Mouse (Mus musculus): ENCODE results near the gene Selenom. TPM values are rescaled to one million over a fixed set of nuclear protein-coding genes. Genes with fewer than 3 reads are reported as not detected.
A peak's percentile ranks its signal among the peaks of the same experiment; 100 is the strongest.

Gene Selenom
- polyA plus RNA-seq, 1 experiment = 243 TPM

GRCm38 (mm10) chr11:3492748-3493147 is 21.7 kb upstream of the Selenom start:
- Histone ChIP-seq H3K4me3 (ENCODE audit: insufficient read depth, low read length) (no peak overlapping the region), H3K4me1 (ENCODE audit: control insufficient read depth, insufficient read depth, low read length) (no peaks in the 10 kb centered on the region), H3K27ac (ENCODE audit: insufficient read depth, low read length) (no peak overlapping the region)
- no peak for TF ChIP-seq CTCF (IDR thresholded peaks at IDR 0.05; ENCODE audit: extremely low read depth, insufficient read depth, low read length)
- no peak for TF ChIP-seq POLR2A (IDR thresholded peaks at IDR 0.05; ENCODE audit: extremely low read depth, insufficient read depth, low read length)

GRCm38 (mm10) chr11:3494857-3495256 is 19.6 kb upstream of the Selenom start:
- H3K27ac ChIP-seq (ENCODE audit: insufficient read depth, low read length) = no peak overlapping the region
- H3K4me1 ChIP-seq (ENCODE audit: control insufficient read depth, insufficient read depth, low read length) = no peaks in the 10 kb centered on the region
- TF ChIP-seq POLR2A (IDR thresholded peaks at IDR 0.05; ENCODE audit: extremely low read depth, insufficient read depth, low read length) (no peak), CTCF (IDR thresholded peaks at IDR 0.05; ENCODE audit: extremely low read depth, insufficient read depth, low read length) (no peak)
- H3K4me3 ChIP-seq (ENCODE audit: insufficient read depth, low read length) = no peak overlapping the region

GRCm38 (mm10) chr11:3495496-3495895 is 19.0 kb upstream of the Selenom start:
- Histone ChIP-seq H3K4me3 (ENCODE audit: insufficient read depth, low read length) (no peak overlapping the region), H3K27ac (ENCODE audit: insufficient read depth, low read length) (no peak overlapping the region), H3K4me1 (ENCODE audit: control insufficient read depth, insufficient read depth, low read length) (no peaks in the 10 kb centered on the region)
- no peak for TF ChIP-seq CTCF (IDR thresholded peaks at IDR 0.05; ENCODE audit: extremely low read depth, insufficient read depth, low read length)
- no peak for TF ChIP-seq POLR2A (IDR thresholded peaks at IDR 0.05; ENCODE audit: extremely low read depth, insufficient read depth, low read length)

- H3K27ac ChIP-seq (ENCODE audit: insufficient read depth, low read length) = no peak overlapping the region
These were observed 17.7 kb upstream of the Selenom start for GRCm38 (mm10) chr11:3496756-3497155.

GRCm38 (mm10) chr11:3497296-3497695 is 17.2 kb upstream of the Selenom start:
- H3K4me3 ChIP-seq (ENCODE audit: insufficient read depth, low read length) = no peak overlapping the region
- TF ChIP-seq POLR2A (IDR thresholded peaks at IDR 0.05; ENCODE audit: extremely low read depth, insufficient read depth, low read length) (no peak), CTCF (IDR thresholded peaks at IDR 0.05; ENCODE audit: extremely low read depth, insufficient read depth, low read length) (no peak)
- H3K27ac ChIP-seq (ENCODE audit: insufficient read depth, low read length) = no peak overlapping the region
- no peaks in the 10 kb centered on the region for H3K4me1 ChIP-seq (ENCODE audit: control insufficient read depth, insufficient read depth, low read length)

More at GRCm38 (mm10) chr11:3496756-3497155, 17.7 kb upstream of the Selenom start:
- Histone ChIP-seq H3K4me3 (ENCODE audit: insufficient read depth, low read length) (no peak overlapping the region), H3K4me1 (ENCODE audit: control insufficient read depth, insufficient read depth, low read length) (no peaks in the 10 kb centered on the region)
- TF ChIP-seq POLR2A (IDR thresholded peaks at IDR 0.05; ENCODE audit: extremely low read depth, insufficient read depth, low read length) (no peak), CTCF (IDR thresholded peaks at IDR 0.05; ENCODE audit: extremely low read depth, insufficient read depth, low read length) (no peak)

GRCm38 (mm10) chr11:3502057-3502456 is 12.4 kb upstream of the Selenom start:
- no peak overlapping the region for H3K4me3 ChIP-seq (ENCODE audit: insufficient read depth, low read length)
- H3K27ac ChIP-seq (ENCODE audit: insufficient read depth, low read length) = no peak overlapping the region
- TF ChIP-seq CTCF (IDR thresholded peaks at IDR 0.05; ENCODE audit: extremely low read depth, insufficient read depth, low read length) = no peak
- no peak for TF ChIP-seq POLR2A (IDR thresholded peaks at IDR 0.05; ENCODE audit: extremely low read depth, insufficient read depth, low read length)
- H3K4me1 ChIP-seq (ENCODE audit: control insufficient read depth, insufficient read depth, low read length) = no peaks in the 10 kb centered on the region

GRCm38 (mm10) chr11:3502459-3503072 is 11.9 kb upstream of the Selenom start:
- H3K4me1 ChIP-seq (ENCODE audit: control insufficient read depth, insufficient read depth, low read length) = no peaks in the 10 kb centered on the region
- H3K27ac ChIP-seq (ENCODE audit: insufficient read depth, low read length) = no peak overlapping the region
- peak overlapping the region; percentile 81; the same call in 1 of the 2 replicates for H3K4me3 ChIP-seq (ENCODE audit: insufficient read depth, low read length)
- TF ChIP-seq POLR2A (IDR thresholded peaks at IDR 0.05; ENCODE audit: extremely low read depth, insufficient read depth, low read length) = no peak

GRCm38 (mm10) chr11:3503755-3504693 is 10.5 kb upstream of the Selenom start:
- peak overlapping the region; percentile 81 for H3K4me3 ChIP-seq (ENCODE audit: insufficient read depth, low read length)
- H3K27ac ChIP-seq (ENCODE audit: insufficient read depth, low read length) = peak overlapping the region; percentile 25; the same call in 1 of the 2 replicates
- no peaks in the 10 kb centered on the region for H3K4me1 ChIP-seq (ENCODE audit: control insufficient read depth, insufficient read depth, low read length)
- no peak for TF ChIP-seq POLR2A (IDR thresholded peaks at IDR 0.05; ENCODE audit: extremely low read depth, insufficient read depth, low read length)
- TF ChIP-seq CTCF (IDR thresholded peaks at IDR 0.05; ENCODE audit: extremely low read depth, insufficient read depth, low read length) = no peak

- Histone ChIP-seq H3K27ac (ENCODE audit: insufficient read depth, low read length) (no peak overlapping the region), H3K4me1 (ENCODE audit: control insufficient read depth, insufficient read depth, low read length) (no peaks in the 10 kb centered on the region), H3K4me3 (ENCODE audit: insufficient read depth, low read length) (no peak overlapping the region)
- TF ChIP-seq POLR2A (IDR thresholded peaks at IDR 0.05; ENCODE audit: extremely low read depth, insufficient read depth, low read length) = no peak
- TF ChIP-seq CTCF (IDR thresholded peaks at IDR 0.05; ENCODE audit: extremely low read depth, insufficient read depth, low read length) = no peak
These were observed 6.3 kb upstream of the Selenom start for GRCm38 (mm10) chr11:3508226-3508625.
